Mouse (Mus musculus): Measurements from ENCODE around the gene Sp6. TPM values are rescaled to one million over a fixed set of nuclear protein-coding genes. Genes with fewer than 3 reads are reported as not detected.

Sp6 gene
- polyA plus RNA-seq, 1 experiment = 6.0 TPM

DNA sequence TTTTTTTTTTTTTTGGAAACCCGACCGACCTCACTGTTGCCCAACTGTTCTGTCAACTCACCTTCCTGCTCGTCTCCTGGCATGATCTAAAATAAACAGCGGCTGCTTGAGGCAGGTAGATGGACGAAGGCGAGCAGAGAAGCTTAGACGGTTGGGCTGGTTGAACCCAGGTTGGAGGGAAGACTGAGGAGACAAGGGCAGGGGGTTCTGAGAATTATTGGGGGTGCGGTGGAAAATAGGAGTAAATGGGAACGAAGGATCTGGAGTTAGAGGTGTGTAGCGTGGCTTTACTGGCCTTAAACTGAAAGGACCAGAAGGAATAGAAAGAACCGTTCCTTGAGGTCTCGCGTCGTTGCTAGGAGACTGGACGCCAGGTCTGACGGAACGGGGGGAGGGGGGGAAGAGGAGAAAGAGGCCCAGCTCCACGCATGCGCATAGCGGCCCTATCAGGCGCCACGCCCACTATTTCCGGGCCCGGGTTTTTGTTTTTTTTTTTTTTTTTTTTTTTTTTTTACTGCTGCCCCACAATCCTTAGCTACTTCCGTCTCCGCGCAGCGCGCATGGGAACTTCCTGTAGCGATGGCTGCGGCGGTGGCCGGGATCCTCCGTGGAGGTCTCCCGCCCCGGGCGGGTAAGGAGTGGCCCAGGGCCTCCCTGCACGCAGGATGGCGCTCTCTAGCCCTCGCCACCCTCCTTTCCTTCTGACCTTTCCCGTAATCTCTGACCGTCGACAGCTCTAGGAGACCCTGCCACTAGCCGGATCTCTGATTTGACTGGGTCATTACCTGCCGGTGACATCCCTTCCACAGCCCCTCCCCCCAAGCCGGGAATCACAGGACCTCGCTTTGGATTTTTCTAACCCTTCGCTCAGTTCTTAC is 28.1 kb downstream of the Sp6 start, which contains the start of the genes Lrrc46 and Mrpl10:
Gene Lrrc46 (minus strand): TSS at position 386 of the 878 bp plus-strand sequence.
Gene Mrpl10 (plus strand): TSS at position 539 of the 878 bp plus-strand sequence.
- H3K36me3 ChIP-seq (ENCODE audit: control insufficient read depth, insufficient read depth) = peaks cover 5% of the 10 kb centered on the region
- H3K4me3 ChIP-seq = peak within 1 kb of the TSS; percentile 71
- H3ac ChIP-seq (ENCODE audit: control insufficient read depth, insufficient read length) = no peak within 1 kb of the TSS
- peak within 1 kb of the TSS; percentile 98 for H3K4me2 ChIP-seq (ENCODE audit: low read depth)
- no peak for TF ChIP-seq MAX (IDR thresholded peaks at IDR 0.05; ENCODE audit: low read depth)
- TF ChIP-seq CEBPB (IDR thresholded peaks at IDR 0.05; ENCODE audit: insufficient read depth, poor library complexity, severe bottlenecking) = no peak
- TF ChIP-seq TCF12 (IDR thresholded peaks at IDR 0.05; ENCODE audit: insufficient read depth, poor library complexity, severe bottlenecking) = no peak
- no peak for TF ChIP-seq REST (IDR thresholded peaks at IDR 0.05; ENCODE audit: insufficient read depth, insufficient read length)
- TF ChIP-seq E2F4 (IDR thresholded peaks at IDR 0.05; ENCODE audit: insufficient read depth) = peak; percentile 17
- peak; percentile 89 for TF ChIP-seq POLR2AphosphoS2 (IDR thresholded peaks at IDR 0.05; ENCODE audit: insufficient read length, low read depth)
- TF ChIP-seq POLR2A (IDR thresholded peaks at IDR 0.05; ENCODE audit: insufficient read length, low read depth) = peak; percentile 90
- TF ChIP-seq MYOG (IDR thresholded peaks at IDR 0.05; ENCODE audit: control insufficient read depth in 1 of 3, insufficient read depth in 1 of 3, insufficient read length in 2 of 3, low read depth in 2 of 3) = no peak
- no peak for TF ChIP-seq USF1 (IDR thresholded peaks at IDR 0.05; ENCODE audit: low read depth)
- TF ChIP-seq SRF (IDR thresholded peaks at IDR 0.05; ENCODE audit: control insufficient read depth, insufficient read length, low read depth) = no peak
- no peak for TF ChIP-seq TCF3 (IDR thresholded peaks at IDR 0.05; ENCODE audit: insufficient read length, low read depth)
- H3K79me2 ChIP-seq (ENCODE audit: control insufficient read depth, insufficient read depth) = peaks cover 29% of the 10 kb centered on the region
- no peaks in the 10 kb centered on the region for H3K27me3 ChIP-seq (ENCODE audit: control insufficient read depth, insufficient read depth, insufficient read length)

DNA sequence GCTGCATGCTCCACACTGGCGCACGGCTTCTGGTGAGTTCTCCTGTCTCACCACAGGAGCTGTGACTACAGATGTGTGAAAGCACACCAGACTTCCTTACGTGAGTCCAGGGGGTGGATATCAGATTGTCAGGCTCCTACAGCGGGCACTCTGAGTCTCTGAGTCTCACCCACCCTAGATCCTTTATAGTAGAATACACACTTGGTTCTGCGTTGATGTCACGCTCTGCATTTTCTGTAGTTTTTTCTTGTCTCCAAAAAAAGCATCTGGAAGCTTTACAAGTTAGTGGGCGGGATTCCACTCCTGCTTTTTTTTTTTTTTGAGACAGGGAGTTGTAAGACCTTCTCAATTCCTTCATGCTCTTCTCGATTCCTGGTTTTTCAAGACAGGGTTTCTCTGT is 31.7 kb downstream of the Sp6 start:
- Histone ChIP-seq H3ac (ENCODE audit: control insufficient read depth, insufficient read length) (no peak overlapping the region), H3K79me2 (ENCODE audit: control insufficient read depth, insufficient read depth) (peaks cover 29% of the 10 kb centered on the region), H3K27me3 (ENCODE audit: control insufficient read depth, insufficient read depth, insufficient read length) (no peaks in the 10 kb centered on the region), H3K4me2 (ENCODE audit: low read depth) (no peak overlapping the region), H3K36me3 (ENCODE audit: control insufficient read depth, insufficient read depth) (peaks cover 5% of the 10 kb centered on the region), H3K4me3 (no peak overlapping the region)
- TF ChIP-seq MAX (IDR thresholded peaks at IDR 0.05; ENCODE audit: low read depth) (no peak), MYOG (IDR thresholded peaks at IDR 0.05; ENCODE audit: control insufficient read depth in 1 of 3, insufficient read depth in 1 of 3, insufficient read length in 2 of 3, low read depth in 2 of 3) (no peak), E2F4 (IDR thresholded peaks at IDR 0.05; ENCODE audit: insufficient read depth) (no peak), MYOD1 (IDR thresholded peaks at IDR 0.05; ENCODE audit: control insufficient read depth in 1 of 3, insufficient read length in 2 of 3, low read depth in 2 of 3) (no peak), POLR2AphosphoS2 (IDR thresholded peaks at IDR 0.05; ENCODE audit: insufficient read length, low read depth) (no peak), POLR2A (IDR thresholded peaks at IDR 0.05; ENCODE audit: insufficient read length, low read depth) (no peak), TCF3 (IDR thresholded peaks at IDR 0.05; ENCODE audit: insufficient read length, low read depth) (no peak), CEBPB (IDR thresholded peaks at IDR 0.05; ENCODE audit: insufficient read depth, poor library complexity, severe bottlenecking) (no peak), SRF (IDR thresholded peaks at IDR 0.05; ENCODE audit: control insufficient read depth, insufficient read length, low read depth) (no peak), USF1 (IDR thresholded peaks at IDR 0.05; ENCODE audit: low read depth) (no peak), TCF12 (IDR thresholded peaks at IDR 0.05; ENCODE audit: insufficient read depth, poor library complexity, severe bottlenecking) (no peak), REST (IDR thresholded peaks at IDR 0.05; ENCODE audit: insufficient read depth, insufficient read length) (no peak)

DNA sequence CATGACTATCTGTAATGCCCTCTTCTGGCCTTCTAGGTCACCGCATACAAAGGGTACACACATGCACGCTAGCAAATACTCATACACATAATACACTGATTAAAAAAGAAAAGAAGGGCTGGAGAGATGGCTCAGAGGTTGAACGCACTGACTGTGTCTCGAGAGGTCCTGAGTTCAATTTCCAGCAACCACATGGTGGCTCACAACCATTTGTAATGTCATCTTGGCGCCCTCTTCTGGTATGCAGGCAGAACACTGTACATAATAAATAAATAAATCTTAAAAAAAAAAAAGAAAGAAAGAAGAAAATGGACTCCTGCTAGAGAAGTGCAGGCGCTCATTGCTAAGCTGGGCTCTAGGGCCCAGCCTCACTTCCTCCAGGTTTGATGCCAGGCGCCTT is 32.7 kb downstream of the Sp6 start:
- Histone ChIP-seq H3K4me2 (ENCODE audit: low read depth) (no peak overlapping the region), H3K27me3 (ENCODE audit: control insufficient read depth, insufficient read depth, insufficient read length) (no peaks in the 10 kb centered on the region), H3ac (ENCODE audit: control insufficient read depth, insufficient read length) (no peak overlapping the region), H3K36me3 (ENCODE audit: control insufficient read depth, insufficient read depth) (peaks cover 5% of the 10 kb centered on the region), H3K79me2 (ENCODE audit: control insufficient read depth, insufficient read depth) (peaks cover 29% of the 10 kb centered on the region), H3K4me3 (no peak overlapping the region)
- TF ChIP-seq MYOG (IDR thresholded peaks at IDR 0.05; ENCODE audit: control insufficient read depth in 1 of 3, insufficient read depth in 1 of 3, insufficient read length in 2 of 3, low read depth in 2 of 3) (no peak), SRF (IDR thresholded peaks at IDR 0.05; ENCODE audit: control insufficient read depth, insufficient read length, low read depth) (no peak), POLR2A (IDR thresholded peaks at IDR 0.05; ENCODE audit: insufficient read length, low read depth) (no peak), MYOD1 (IDR thresholded peaks at IDR 0.05; ENCODE audit: control insufficient read depth in 1 of 3, insufficient read length in 2 of 3, low read depth in 2 of 3) (no peak), TCF12 (IDR thresholded peaks at IDR 0.05; ENCODE audit: insufficient read depth, poor library complexity, severe bottlenecking) (no peak), MAX (IDR thresholded peaks at IDR 0.05; ENCODE audit: low read depth) (no peak), REST (IDR thresholded peaks at IDR 0.05; ENCODE audit: insufficient read depth, insufficient read length) (no peak), USF1 (IDR thresholded peaks at IDR 0.05; ENCODE audit: low read depth) (no peak), E2F4 (IDR thresholded peaks at IDR 0.05; ENCODE audit: insufficient read depth) (no peak), POLR2AphosphoS2 (IDR thresholded peaks at IDR 0.05; ENCODE audit: insufficient read length, low read depth) (no peak), TCF3 (IDR thresholded peaks at IDR 0.05; ENCODE audit: insufficient read length, low read depth) (no peak), CEBPB (IDR thresholded peaks at IDR 0.05; ENCODE audit: insufficient read depth, poor library complexity, severe bottlenecking) (no peak)

DNA sequence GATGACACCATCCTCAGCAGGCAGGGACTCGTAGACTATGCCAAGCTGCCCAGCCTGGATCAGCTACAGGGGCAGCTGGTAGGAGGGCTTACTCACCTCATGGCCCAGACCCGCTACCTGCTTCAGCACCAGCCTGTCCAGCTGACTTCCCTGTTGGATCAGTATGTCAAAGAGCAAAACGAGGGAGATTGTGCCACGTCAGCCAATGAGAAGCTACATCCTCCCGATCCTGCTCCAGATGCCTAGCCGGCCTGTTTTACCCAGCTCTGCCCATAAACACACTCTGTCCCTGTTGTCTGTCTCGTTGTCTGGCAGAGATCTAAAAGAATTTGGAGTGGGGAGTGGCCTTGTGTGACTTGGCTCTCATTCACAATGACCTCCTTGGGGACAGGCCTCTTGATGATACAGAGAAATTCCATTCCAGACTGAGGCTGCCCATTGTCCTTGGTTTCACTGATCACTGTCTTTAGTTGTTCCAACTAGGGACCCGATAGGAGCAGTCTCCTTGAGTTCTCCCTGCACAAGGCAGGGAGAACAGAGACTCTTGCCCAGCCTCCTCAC is 35.0 kb downstream of the Sp6 start:
- H3K4me2 ChIP-seq (ENCODE audit: low read depth) = no peak overlapping the region
- H3K4me3 ChIP-seq = no peak overlapping the region
- no peaks in the 10 kb centered on the region for H3K27me3 ChIP-seq (ENCODE audit: control insufficient read depth, insufficient read depth, insufficient read length)
- peaks cover 12% of the 10 kb centered on the region for H3K79me2 ChIP-seq (ENCODE audit: control insufficient read depth, insufficient read depth)
- TF ChIP-seq E2F4 (IDR thresholded peaks at IDR 0.05; ENCODE audit: insufficient read depth) (no peak), CEBPB (IDR thresholded peaks at IDR 0.05; ENCODE audit: insufficient read depth, poor library complexity, severe bottlenecking) (no peak), SRF (IDR thresholded peaks at IDR 0.05; ENCODE audit: control insufficient read depth, insufficient read length, low read depth) (no peak), MAX (IDR thresholded peaks at IDR 0.05; ENCODE audit: low read depth) (no peak), REST (IDR thresholded peaks at IDR 0.05; ENCODE audit: insufficient read depth, insufficient read length) (no peak), MYOD1 (IDR thresholded peaks at IDR 0.05; ENCODE audit: control insufficient read depth in 1 of 3, insufficient read length in 2 of 3, low read depth in 2 of 3) (no peak), POLR2AphosphoS2 (IDR thresholded peaks at IDR 0.05; ENCODE audit: insufficient read length, low read depth) (no peak), TCF12 (IDR thresholded peaks at IDR 0.05; ENCODE audit: insufficient read depth, poor library complexity, severe bottlenecking) (no peak), USF1 (IDR thresholded peaks at IDR 0.05; ENCODE audit: low read depth) (no peak), TCF3 (IDR thresholded peaks at IDR 0.05; ENCODE audit: insufficient read length, low read depth) (no peak), POLR2A (IDR thresholded peaks at IDR 0.05; ENCODE audit: insufficient read length, low read depth) (no peak), MYOG (IDR thresholded peaks at IDR 0.05; ENCODE audit: control insufficient read depth in 1 of 3, insufficient read depth in 1 of 3, insufficient read length in 2 of 3, low read depth in 2 of 3) (no peak)
- no peak overlapping the region for H3ac ChIP-seq (ENCODE audit: control insufficient read depth, insufficient read length)
- peaks cover 5% of the 10 kb centered on the region for H3K36me3 ChIP-seq (ENCODE audit: control insufficient read depth, insufficient read depth)
